Mouse (Mus musculus): ENCODE data around the gene Ireb2.
"Not testable (repeated sequence)": the region's sequence is repeated elsewhere in the genome, so short reads cannot be mapped to it uniquely, and the experiment has no call there.

Ireb2 gene

GRCm38 (mm10) chr9:54863363-54864281, at the start of gene Ireb2:
Gene Ireb2 (plus strand): TSS chr9:54863789.
- peak; percentile 99 to 100 for DNase-seq

- DNase-seq = no peak
These were observed 46.9 kb upstream of the Ireb2 start for GRCm38 (mm10) chr9:54816508-54817201.

GRCm38 (mm10) chr9:54821442-54822100, 42.0 kb upstream of the Ireb2 start:
- DNase-seq = peak; percentile 50 to 56

- DNase-seq = no peak
These were observed 33.8 kb upstream of the Ireb2 start for GRCm38 (mm10) chr9:54829760-54830159.

GRCm38 (mm10) chr9:54830624-54831023, 33.0 kb upstream of the Ireb2 start:
- DNase-seq = peak; percentile 60 to 65

- DNase-seq = no peak
These were observed 29.8 kb upstream of the Ireb2 start for GRCm38 (mm10) chr9:54833831-54834230.

- not testable (repeated sequence) for DNase-seq
These were observed 27.5 kb upstream of the Ireb2 start for GRCm38 (mm10) chr9:54835951-54836717.

- DNase-seq = no peak
These were observed 25.8 kb upstream of the Ireb2 start for GRCm38 (mm10) chr9:54837835-54838234.

GRCm38 (mm10) chr9:54840145-54840544, 23.4 kb upstream of the Ireb2 start:
- DNase-seq = no peak

GRCm38 (mm10) chr9:54842311-54842710, 21.3 kb upstream of the Ireb2 start:
- no peak for DNase-seq

GRCm38 (mm10) chr9:54843887-54844286, 19.7 kb upstream of the Ireb2 start:
- DNase-seq = peak; percentile 16 to 59

GRCm38 (mm10) chr9:54844556-54845176, 18.9 kb upstream of the Ireb2 start:
- DNase-seq = no peak

- DNase-seq = no peak
These were observed 15.4 kb upstream of the Ireb2 start for GRCm38 (mm10) chr9:54848203-54848602.

GRCm38 (mm10) chr9:54853036-54853435, 10.6 kb upstream of the Ireb2 start:
- DNase-seq = peak; percentile 41 to 65

- no peak for DNase-seq
These were observed 10.0 kb upstream of the Ireb2 start for GRCm38 (mm10) chr9:54853619-54854018.

GRCm38 (mm10) chr9:54855638-54856037, 8.0 kb upstream of the Ireb2 start:
- no peak for DNase-seq

- no peak for DNase-seq
These were observed 7.5 kb upstream of the Ireb2 start for GRCm38 (mm10) chr9:54856121-54856520.

GRCm38 (mm10) chr9:54857474-54857873, 6.1 kb upstream of the Ireb2 start:
- DNase-seq = no peak

- no peak for DNase-seq
These were observed 3.1 kb upstream of the Ireb2 start for GRCm38 (mm10) chr9:54860526-54860925.

- no peak for DNase-seq
These were observed 15.2 kb downstream of the Ireb2 start for GRCm38 (mm10) chr9:54878759-54879158.

- DNase-seq = peak in 1 of 2 experiments; percentile 35
These were observed 28.5 kb downstream of the Ireb2 start for GRCm38 (mm10) chr9:54892111-54892510.

- no peak for DNase-seq
These were observed 33.5 kb downstream of the Ireb2 start for GRCm38 (mm10) chr9:54897097-54897496.
